Mouse (Mus musculus) layer of hippocampus, postnatal 36 days (tissue): ENCODE results near the gene Gtf3c4. TPM values are rescaled to one million over a fixed set of nuclear protein-coding genes. Genes with fewer than 3 reads are reported as not detected.

ENCODE experiments used
- DNase-seq, 2 experiments: peaks; one replicate each; pipeline ENCODE4 v3.0.0; 2022
- total RNA-seq, 2 experiments: library from RNA; stranded (reverse); gene quantifications; 2 replicates each; pipeline ENCODE4 v1.2.3; 2021

The Gtf3c4 gene
- total RNA-seq, 2 experiments from 2014 or later = 34.5 to 40.0 TPM

GRCm38 (mm10) chr2:28799575-28799974 lies 40.6 kb downstream of the Gtf3c4 start:
- no peak for DNase-seq

DNA sequence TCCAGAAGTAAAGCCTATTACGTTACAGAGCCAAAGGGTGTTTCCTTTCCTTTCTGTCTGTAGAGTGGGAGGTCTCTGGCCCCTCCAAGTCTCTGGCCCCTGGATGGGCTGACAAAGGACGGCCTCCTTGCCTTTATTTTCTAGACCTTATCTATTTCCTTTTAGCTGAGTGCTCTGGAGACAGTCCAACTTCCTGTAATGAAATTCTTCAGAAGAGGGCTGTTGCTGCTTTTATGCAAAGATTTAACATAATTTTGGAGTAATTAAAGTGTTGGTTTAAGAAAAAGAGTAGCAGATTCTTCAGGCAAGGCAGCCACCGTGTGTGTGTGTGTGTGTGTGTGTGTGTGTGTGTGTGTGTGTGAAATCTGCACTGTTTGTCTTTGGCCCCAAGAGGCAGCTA lies 41.8 kb downstream of the Gtf3c4 start:
- DNase-seq = no peak

DNA sequence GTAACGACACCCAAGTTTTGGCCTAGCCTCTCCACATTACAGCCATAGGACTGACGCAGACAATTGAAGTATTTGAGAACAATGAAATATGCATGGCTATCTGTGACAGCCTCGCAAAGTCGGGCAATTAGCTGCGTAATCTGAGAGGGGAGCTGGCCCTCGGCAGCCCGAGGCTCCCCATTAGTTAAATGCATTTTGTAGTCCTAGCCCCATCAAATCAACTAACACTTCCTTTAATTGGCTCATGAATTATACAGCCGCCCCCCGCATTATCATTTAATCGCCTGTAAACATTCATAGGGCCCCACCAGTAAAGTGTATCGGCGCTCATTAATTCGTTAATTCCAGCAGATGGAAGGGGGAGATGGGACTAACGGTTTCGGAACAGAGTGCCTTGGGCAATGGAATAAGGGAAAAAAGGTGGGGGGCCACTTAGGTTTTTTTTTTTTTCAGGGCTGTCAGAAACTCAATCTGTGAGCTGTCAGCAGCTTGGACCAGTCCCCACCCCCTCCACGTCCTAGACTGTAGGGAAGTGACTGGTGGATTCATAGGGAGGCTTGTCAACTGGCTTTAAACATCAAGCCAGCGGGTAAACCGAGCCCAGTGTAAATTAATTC lies 42.6 kb downstream of the Gtf3c4 start:
- no peak for DNase-seq

DNA sequence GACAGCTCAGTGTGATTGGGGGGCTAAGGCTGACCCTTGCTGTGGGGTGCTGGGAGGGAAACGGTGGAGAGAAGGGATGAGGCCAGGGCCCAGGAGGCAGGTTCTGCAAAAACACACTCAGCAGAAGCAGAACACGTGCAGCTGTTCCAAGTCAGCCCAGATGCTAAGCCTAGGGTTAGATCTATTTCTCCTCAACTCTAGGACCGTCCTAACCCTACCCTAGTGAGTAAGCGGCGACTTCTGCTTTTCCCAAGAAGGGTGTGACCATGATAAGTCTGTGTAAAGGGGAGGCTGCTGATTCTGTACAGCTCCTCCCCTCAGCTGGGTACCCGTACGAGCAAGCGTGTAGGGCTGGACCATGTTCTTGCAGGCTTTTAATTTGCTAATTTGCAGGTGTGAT lies 43.9 kb downstream of the Gtf3c4 start:
- DNase-seq = no peak

- DNase-seq = no peak
Observed at GRCm38 (mm10) chr2:28794623-28795022, 45.5 kb downstream of the Gtf3c4 start.

- DNase-seq = no peak
Observed at GRCm38 (mm10) chr2:28792931-28793610, 47.1 kb downstream of the Gtf3c4 start.

GRCm38 (mm10) chr2:28787067-28787619 lies 53.0 kb downstream of the Gtf3c4 start:
- DNase-seq = no peak

- no peak for DNase-seq
Observed at GRCm38 (mm10) chr2:28786355-28787066, 53.6 kb downstream of the Gtf3c4 start.

GRCm38 (mm10) chr2:28781310-28781709 lies 58.9 kb downstream of the Gtf3c4 start:
- DNase-seq = no peak

DNA sequence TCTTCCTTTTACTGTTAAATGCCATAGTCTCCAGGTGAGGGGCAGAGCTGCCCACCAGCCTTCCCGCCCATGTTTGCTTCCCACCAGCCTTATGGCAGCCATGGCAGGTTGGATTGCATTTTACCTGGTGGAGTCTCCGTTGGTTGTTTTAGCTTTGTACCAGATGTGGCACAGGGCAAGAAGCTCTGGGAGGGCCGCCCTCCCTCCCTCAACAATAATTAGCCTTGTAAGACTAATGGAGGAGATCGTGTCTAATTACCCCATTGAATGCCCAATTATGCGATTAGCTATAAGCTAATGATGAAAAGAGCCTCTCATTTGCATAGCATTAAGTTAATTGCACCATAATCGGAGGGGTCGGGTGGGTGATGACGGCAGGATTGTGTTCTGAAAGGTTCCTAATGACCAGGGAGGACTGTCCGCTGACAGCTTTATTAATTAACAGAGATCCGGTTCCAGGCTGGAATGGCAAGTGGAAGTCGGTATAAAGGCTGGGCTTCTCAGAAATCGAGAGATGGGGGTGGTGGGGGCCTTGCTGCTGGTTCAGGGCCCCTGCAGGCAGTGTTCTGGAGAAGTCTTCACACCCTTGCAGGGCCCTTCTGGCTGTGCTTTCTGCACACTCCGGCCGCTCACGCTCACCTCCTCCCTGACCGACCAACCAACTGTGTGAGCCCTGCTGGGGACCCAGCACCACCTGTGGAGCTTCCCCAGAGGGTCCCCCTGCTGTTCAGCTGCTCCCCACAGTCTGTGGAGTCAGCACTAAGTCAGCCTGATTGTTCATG lies 60.0 kb downstream of the Gtf3c4 start:
- no peak for DNase-seq

GRCm38 (mm10) chr2:28776728-28777127 lies 63.4 kb downstream of the Gtf3c4 start:
- no peak for DNase-seq

DNA sequence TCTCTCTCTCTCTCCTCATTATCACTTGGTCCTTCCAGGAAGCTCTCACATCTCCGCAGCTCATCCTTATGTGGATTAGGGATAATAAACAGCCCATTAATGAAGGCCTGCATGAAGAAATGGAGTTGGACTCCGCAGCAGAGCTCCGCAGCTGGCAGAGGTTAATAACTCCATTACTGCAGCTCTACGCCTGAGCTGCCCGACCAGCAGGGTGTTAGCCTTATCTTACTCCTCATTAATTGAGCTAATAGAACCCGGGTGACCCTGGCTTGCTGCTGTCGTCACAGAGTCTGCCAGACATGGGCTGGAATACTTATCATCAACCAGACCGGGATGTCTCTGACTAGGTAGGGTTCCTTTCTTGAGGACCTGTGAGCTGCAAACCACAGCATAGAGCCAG lies 66.1 kb downstream of the Gtf3c4 start:
- no peak for DNase-seq

Other genes starting within 250 kb of the Gtf3c4 start
- gene Gfi1b, start 218.4 kb downstream of the Gtf3c4 start, total RNA-seq = not detected
- gene Tsc1, start 199.1 kb downstream of the Gtf3c4 start, total RNA-seq = 10 to 100 TPM; 41.8 to 44.5 TPM
- gene Spaca9, start 140.6 kb downstream of the Gtf3c4 start, total RNA-seq = not detected
- 1 to 10 TPM; 1.0 to 1.7 TPM for gene Ak8, start 140.2 kb downstream of the Gtf3c4 start, total RNA-seq
- gene Ddx31, start within 50 bp of the Gtf3c4 start, total RNA-seq = 1 to 10 TPM; 7.7 to 9.0 TPM
- gene Barhl1, start 76.3 kb upstream of the Gtf3c4 start, total RNA-seq = not detected
- gene Cfap77, start 214.7 kb upstream of the Gtf3c4 start, total RNA-seq = under 1 TPM; 0.32 to 0.78 TPM
- gene Ttf1, start 219.9 kb upstream of the Gtf3c4 start, total RNA-seq = 10 to 100 TPM; 12.6 to 13.9 TPM